Mouse (Mus musculus): Measurements from ENCODE around the gene Cdc42bpg. TPM values are rescaled to one million over a fixed set of nuclear protein-coding genes. Genes with fewer than 3 reads are reported as not detected.

The Cdc42bpg gene
- polyA plus RNA-seq, 1 experiment from 2014 or later = 1.3 TPM

DNA sequence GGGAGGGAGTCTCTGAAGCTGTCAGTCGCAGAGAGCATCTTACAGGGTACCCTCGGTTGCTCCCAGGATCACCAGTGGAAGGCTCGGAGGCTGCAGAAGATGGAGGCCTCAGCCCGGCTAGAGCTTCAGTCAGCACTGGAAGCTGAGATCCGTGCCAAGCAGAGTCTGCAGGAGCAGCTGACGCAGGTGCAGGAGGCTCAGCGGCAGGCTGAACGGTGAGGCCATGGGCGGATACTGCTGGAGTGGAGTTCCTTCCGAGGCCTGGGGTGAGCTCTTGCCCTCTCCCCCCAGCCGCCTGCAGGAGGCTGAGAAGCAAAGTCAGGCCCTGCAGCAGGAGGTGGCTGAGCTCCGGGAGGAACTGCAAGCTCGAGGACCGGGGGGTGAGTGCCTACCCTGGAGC, 9.3 kb downstream of the Cdc42bpg start:
- Histone ChIP-seq H3K79me2 (ENCODE audit: inconsistent target) (no peaks in the 10 kb centered on the region), H3K4me3 (ENCODE audit: inconsistent target) (no peak overlapping the region), H3K27ac (no peak overlapping the region), H3K36me3 (ENCODE audit: inconsistent target) (no peaks in the 10 kb centered on the region)
- 93% methylated on average over 14 of the region's 14 CpGs for WGBS (ENCODE audit: missing documents)

DNA sequence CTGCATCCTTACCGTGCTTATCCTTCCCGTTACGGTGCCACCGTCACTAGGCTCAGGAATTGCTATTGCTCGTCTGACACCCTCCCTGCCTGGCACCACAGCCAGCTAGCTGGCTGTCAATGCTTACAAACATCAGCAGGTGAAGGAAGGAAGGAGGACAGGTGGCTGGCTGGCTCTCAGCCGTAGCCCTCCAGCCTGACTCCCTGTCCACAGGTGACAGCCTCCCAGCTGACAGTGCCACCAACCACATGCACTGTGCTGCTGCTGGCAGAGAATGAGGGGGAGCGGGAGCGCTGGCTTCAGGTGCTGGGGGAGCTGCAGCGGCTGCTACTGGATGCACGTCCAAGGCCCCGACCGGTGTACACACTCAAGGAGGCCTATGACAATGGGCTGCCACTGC, 11.9 kb downstream of the Cdc42bpg start:
- WGBS (ENCODE audit: missing documents) = 97% methylated on average over 11 of the region's 12 CpGs
- Histone ChIP-seq H3K27ac (no peak overlapping the region), H3K36me3 (ENCODE audit: inconsistent target) (no peaks in the 10 kb centered on the region), H3K4me3 (ENCODE audit: inconsistent target) (no peak overlapping the region), H3K79me2 (ENCODE audit: inconsistent target) (no peaks in the 10 kb centered on the region)

DNA sequence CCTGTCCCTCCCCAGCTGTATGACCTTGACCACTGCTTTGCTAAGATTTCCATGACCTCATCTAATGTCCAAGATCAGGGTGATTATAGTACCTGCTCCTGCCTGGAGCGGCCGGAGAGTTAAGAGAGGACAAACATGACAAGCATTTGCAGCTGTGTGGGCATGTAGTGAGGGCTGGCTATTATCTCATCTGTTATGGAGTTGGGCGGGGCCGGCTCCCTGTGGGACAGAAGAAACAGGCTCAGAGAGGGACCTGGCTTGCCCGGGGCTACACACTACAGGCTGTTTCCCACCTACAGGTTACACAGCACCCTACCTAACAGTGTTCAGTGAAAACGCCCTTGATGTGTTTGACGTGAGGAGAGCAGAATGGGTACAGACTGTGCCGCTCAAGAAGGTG, 15.1 kb downstream of the Cdc42bpg start:
- Histone ChIP-seq H3K27ac (no peak overlapping the region), H3K79me2 (ENCODE audit: inconsistent target) (no peaks in the 10 kb centered on the region), H3K4me3 (ENCODE audit: inconsistent target) (no peak overlapping the region), H3K36me3 (ENCODE audit: inconsistent target) (no peaks in the 10 kb centered on the region)
- WGBS (ENCODE audit: missing documents) = 95% methylated on average over 8 of the region's 8 CpGs

DNA sequence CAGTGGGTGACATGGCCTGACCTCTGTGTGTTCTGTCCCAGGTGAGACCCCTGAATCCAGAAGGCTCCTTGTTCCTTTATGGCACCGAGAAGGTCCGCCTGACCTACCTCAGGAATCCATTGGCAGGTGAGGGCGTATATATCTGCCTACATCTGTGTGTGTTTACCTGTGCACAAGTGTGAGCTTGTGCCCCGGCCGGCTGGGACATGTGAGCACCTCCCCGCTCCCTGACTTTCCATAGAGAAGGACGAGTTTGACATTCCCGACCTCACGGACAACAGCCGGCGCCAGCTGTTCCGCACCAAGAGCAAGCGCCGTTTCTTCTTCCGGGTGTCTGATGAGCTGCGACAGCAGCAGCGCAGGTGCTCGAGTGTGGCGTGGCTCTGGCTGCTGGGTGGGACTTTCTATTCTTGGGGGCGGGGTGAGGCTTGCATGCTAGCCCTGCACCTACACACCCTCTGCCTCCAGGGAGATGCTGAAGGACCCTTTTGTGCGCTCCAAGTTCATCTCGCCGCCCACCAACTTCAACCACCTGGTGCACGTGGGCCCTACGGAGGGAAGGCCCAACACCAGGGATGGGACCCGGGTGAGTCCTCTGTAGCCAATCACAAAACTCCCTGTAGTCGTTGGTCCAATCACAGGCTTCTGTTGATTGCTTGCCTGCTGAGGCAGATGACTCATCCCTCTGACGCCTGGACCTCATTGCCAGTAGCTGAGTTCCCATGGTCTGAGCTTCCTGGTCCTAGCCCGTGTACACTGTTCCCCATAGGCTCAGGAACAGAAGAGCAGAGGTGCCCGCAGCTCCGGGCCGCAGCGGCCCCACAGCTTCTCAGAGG, 15.7 kb downstream of the Cdc42bpg start:
- no peaks in the 10 kb centered on the region for H3K79me2 ChIP-seq (ENCODE audit: inconsistent target)
- WGBS (ENCODE audit: missing documents) = 94% methylated on average over 33 of the region's 33 CpGs
- no peak overlapping the region for H3K27ac ChIP-seq
- no peak overlapping the region for H3K4me3 ChIP-seq (ENCODE audit: inconsistent target)
- H3K36me3 ChIP-seq (ENCODE audit: inconsistent target) = no peaks in the 10 kb centered on the region

DNA sequence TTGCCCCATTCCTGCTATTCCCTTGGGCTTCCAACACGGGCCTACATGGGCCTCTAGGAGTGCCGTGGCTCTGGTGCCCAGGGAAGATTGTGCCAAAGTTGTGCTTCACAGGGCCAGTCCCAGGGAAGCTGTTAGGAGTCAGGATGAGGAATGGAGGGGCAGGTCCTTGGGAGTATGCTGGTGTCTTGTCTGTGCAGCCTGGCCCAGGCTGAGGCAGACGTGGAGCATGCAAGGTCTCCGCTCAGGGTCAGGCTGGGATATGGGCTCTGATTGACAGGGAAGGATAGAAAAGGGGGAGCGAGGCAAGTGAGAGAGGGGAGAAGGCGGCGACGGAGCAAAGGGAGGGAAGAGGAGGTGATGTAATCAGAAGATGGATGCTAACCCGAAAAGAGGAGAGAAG, 18.5 kb downstream of the Cdc42bpg start:
- Histone ChIP-seq H3K36me3 (ENCODE audit: inconsistent target) (no peaks in the 10 kb centered on the region), H3K4me3 (ENCODE audit: inconsistent target) (no peak overlapping the region), H3K79me2 (ENCODE audit: inconsistent target) (no peaks in the 10 kb centered on the region), H3K27ac (no peak overlapping the region)
- 91% methylated on average over 9 of the region's 9 CpGs for WGBS (ENCODE audit: missing documents)

DNA sequence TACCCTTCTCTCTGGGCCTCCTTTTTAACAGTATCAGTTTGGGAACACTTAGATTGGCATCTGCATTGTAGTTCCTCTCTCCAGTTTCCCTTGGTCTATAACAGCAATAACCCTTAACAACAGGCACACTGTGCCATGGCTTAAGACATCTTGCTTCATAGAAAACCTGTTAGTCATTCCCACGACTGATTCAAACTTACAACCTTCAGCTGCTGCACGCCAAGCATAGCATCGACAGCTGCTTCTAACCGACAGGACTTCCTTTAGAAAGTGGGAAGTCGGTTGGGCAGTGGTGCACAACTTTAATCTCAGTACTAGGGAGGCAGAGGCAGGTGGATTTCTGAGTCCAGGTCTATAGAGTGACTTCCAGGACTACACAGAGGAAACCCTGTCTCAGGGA, 24.9 kb downstream of the Cdc42bpg start:
- Histone ChIP-seq H3K36me3 (ENCODE audit: inconsistent target) (no peaks in the 10 kb centered on the region), H3K27ac (no peak overlapping the region), H3K4me3 (ENCODE audit: inconsistent target) (peak overlapping the region; percentile 2; the same call in 1 of the 2 replicates), H3K79me2 (ENCODE audit: inconsistent target) (no peaks in the 10 kb centered on the region)
- 3% methylated on average over 5 of the region's 5 CpGs for WGBS (ENCODE audit: missing documents)

DNA sequence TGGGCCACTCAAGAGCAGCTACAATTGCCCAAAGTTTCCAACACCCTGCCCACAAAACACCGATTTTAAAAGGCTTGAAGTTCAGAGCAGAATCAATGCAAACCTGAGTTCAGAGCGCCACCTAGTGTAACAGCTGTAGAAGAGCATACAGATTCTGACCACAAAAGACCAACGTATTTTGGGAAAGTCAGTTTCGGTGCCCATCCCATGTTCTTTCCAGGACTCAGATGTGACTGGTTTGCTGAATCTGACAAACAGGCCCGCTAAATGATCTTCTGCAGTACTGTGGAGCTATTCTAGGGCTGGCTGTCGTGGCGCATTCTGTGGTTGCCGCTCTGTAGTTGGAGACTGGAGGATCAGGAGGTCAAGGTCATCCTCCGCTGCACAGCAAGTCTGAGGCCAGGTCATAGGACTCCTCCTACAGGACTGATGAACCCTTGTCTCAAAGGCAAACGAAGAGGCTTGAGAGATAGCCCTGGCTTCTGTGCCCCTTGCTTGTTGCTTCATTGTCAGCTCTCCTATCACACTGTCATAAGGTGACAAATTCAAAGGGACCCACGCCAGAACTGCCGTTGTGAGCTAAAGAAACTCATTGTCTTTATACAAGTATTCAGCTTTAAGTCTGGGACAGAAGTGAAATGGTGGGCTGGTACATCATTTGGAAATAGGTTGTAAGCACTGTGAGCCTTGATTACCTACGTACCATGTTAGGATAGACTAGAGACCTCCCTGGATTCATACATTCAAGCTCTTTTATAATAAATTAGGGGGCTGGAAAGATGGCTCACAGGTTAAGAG, 25.7 kb downstream of the Cdc42bpg start:
- no peaks in the 10 kb centered on the region for H3K79me2 ChIP-seq (ENCODE audit: inconsistent target)
- H3K4me3 ChIP-seq (ENCODE audit: inconsistent target) = peak overlapping the region; percentile 2; the same call in 1 of the 2 replicates
- H3K36me3 ChIP-seq (ENCODE audit: inconsistent target) = no peaks in the 10 kb centered on the region
- no peak overlapping the region for H3K27ac ChIP-seq
- WGBS (ENCODE audit: missing documents) = 34% methylated on average over 12 of the region's 13 CpGs

DNA sequence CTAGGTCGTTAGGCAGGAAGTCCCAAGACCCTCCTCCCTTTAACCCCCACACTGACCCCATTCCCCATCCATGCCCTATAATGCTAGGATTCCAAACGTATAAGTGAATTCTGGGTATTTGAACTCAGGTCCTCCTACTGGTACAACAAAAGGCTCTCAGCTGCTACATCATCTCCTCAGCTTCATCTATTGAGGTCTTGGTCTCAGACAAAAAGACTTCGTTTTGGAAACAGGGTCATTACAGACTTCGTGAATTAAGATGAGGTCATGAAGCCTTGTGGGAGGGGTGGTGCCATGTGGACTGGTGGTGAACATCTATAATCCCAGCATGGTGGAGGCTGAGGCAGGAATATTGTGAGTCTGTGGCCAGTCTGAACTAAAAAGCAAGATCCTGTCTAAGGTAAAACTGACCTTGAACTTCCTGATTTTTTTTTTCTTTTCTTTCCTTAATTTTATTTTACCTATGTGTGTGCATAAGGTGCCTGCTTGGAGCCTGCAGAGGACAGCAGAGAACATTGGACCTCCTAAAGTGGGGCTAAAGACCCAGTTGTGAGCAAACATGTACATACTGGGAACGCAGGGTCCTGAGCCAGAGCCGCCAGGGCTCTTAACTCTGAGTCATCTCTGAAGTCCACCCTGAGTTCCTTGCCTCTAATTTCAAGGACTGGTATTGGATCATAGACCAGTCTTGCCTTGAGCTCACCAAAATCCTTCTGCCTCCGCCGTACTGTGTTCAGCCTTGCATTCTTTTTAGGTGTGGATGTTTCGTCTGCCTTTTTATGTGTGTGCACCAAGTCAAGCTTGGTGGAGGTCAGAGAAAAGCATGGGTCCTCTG, 27.7 kb downstream of the Cdc42bpg start:
- peak overlapping the region; percentile 69 for H3K27ac ChIP-seq
- H3K4me3 ChIP-seq (ENCODE audit: inconsistent target) = no peak overlapping the region
- peaks cover 7% of the 10 kb centered on the region; the same call in 1 of the 2 replicates for H3K36me3 ChIP-seq (ENCODE audit: inconsistent target)
- 64% methylated on average over 8 of the region's 9 CpGs for WGBS (ENCODE audit: missing documents)
- no peaks in the 10 kb centered on the region for H3K79me2 ChIP-seq (ENCODE audit: inconsistent target)

DNA sequence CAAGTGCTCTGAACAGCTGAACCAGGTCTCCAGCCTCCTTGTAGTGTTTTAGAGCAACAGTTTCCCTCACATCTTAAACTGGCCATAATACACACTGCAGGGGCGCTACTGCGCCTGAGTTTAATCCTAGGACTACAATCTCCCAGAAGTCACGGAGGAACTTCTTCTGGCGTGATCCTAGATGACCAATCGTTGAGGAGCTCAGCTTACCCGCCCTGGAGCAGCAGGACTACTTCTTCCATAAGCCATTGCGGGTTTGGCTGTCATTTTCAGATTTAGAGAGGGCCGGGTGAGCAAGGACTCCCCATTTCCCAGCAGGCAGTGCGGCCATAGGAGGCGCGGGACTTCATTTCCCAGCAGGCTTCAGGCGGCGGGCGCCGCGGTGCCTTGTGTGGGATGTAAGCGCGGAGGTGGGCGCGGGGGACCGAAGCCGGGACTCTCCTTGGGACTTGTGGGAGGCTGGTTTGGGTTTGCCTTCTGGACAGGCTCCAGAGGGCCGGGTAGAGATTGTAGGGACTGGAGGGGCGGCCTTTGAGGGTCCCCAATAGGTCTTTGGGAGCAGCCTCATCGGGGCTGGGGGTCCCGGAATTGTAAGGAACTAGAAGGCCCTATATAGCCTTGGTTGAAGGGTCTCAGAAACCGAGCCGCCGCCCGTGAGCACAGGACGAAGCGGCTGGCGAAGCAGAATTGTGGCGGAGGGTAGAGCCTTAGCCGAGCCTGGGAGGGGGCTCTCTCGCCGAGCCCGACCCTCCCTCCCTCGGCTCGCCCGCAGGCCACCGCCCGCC, 28.6 kb downstream of the Cdc42bpg start, which contains the start of gene Men1:
Gene Men1 (plus strand): TSS at position 307 of the 785 bp plus-strand sequence.
- peaks cover 7% of the 10 kb centered on the region; the same call in 1 of the 2 replicates for H3K36me3 ChIP-seq (ENCODE audit: inconsistent target)
- peak within 1 kb of the TSS; percentile 69 for H3K27ac ChIP-seq
- peak within 1 kb of the TSS; percentile 82 for H3K4me3 ChIP-seq (ENCODE audit: inconsistent target)
- under 1% methylated on average over 35 of the region's 43 CpGs for WGBS (ENCODE audit: missing documents)
- H3K79me2 ChIP-seq (ENCODE audit: inconsistent target) = no peaks in the 10 kb centered on the region

DNA sequence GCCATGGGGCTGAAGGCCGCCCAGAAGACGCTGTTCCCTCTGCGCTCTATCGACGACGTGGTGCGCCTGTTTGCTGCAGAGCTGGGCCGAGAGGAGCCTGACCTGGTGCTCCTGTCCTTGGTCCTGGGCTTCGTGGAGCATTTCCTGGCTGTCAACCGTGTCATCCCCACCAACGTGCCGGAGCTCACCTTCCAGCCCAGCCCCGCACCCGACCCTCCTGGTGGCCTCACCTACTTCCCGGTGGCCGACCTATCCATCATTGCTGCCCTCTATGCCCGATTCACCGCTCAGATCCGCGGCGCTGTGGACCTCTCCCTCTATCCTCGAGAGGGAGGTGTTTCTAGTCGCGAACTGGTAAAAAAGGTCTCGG, 29.2 kb downstream of the Cdc42bpg start:
- Histone ChIP-seq H3K79me2 (ENCODE audit: inconsistent target) (no peaks in the 10 kb centered on the region), H3K4me3 (ENCODE audit: inconsistent target) (peak overlapping the region; percentile 82), H3K36me3 (ENCODE audit: inconsistent target) (peaks cover 7% of the 10 kb centered on the region; the same call in 1 of the 2 replicates), H3K27ac (no peak overlapping the region)
- 2% methylated on average over 25 of the region's 25 CpGs for WGBS (ENCODE audit: missing documents)

DNA sequence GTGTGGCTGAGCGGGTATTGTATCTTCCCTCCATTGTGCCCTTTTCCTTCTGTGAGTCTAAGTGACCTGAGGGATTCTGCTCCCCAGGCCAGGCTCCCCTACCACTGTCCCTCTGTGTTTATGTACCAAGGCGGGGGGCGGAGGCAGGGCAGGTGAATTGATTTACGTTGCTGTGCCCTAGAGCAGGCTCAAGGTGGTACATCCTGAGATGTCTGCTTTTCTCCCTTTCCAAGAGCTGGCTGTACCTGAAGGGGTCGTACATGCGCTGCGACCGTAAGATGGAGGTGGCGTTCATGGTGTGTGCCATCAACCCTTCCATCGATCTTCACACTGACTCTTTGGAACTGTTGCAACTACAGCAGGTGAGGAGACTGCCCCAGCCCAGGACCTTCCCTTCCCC, 30.7 kb downstream of the Cdc42bpg start:
- Histone ChIP-seq H3K4me3 (ENCODE audit: inconsistent target) (no peak overlapping the region), H3K79me2 (ENCODE audit: inconsistent target) (no peaks in the 10 kb centered on the region), H3K27ac (no peak overlapping the region), H3K36me3 (ENCODE audit: inconsistent target) (peaks cover 7% of the 10 kb centered on the region; the same call in 1 of the 2 replicates)
- WGBS (ENCODE audit: missing documents) = 93% methylated on average over 10 of the region's 10 CpGs

DNA sequence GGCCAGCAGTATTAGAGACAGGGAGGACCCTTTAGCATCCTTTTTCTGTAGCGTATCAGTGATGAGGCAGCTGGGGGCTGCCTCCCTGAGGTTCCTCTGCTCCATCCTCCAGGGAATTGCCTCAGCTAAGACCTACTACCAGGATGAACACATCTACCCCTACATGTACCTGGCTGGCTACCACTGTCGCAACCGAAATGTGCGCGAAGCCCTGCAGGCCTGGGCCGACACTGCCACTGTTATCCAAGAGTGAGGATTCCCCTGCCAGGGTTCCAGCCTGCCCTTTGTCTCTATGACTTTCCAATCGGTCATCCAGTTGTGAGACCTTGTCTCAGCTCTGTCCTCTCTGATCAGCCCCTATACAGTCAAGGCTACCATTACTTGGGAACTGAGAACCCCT, 31.9 kb downstream of the Cdc42bpg start:
- 96% methylated on average over 7 of the region's 7 CpGs for WGBS (ENCODE audit: missing documents)
- Histone ChIP-seq H3K79me2 (ENCODE audit: inconsistent target) (no peaks in the 10 kb centered on the region), H3K4me3 (ENCODE audit: inconsistent target) (no peak overlapping the region), H3K36me3 (ENCODE audit: inconsistent target) (peaks cover 7% of the 10 kb centered on the region; the same call in 1 of the 2 replicates), H3K27ac (no peak overlapping the region)

DNA sequence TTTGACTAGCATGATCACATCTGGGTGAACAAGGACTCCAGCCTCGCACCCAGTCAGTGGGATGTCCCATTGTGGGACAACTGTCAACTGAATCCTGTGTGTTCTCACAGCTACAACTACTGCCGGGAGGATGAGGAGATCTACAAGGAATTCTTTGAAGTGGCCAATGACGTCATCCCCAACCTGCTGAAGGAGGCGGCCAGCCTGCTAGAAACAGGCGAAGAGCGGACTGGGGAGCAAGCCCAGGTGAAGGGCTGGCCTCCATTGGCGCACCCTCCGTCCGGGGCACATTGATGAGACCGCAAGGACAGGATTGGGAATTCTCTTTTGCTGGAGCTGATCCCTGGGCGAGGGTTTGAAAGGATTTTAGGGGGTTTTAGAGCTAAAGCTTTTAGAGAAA, 32.5 kb downstream of the Cdc42bpg start:
- no peak overlapping the region for H3K4me3 ChIP-seq (ENCODE audit: inconsistent target)
- no peak overlapping the region for H3K27ac ChIP-seq
- H3K79me2 ChIP-seq (ENCODE audit: inconsistent target) = no peaks in the 10 kb centered on the region
- peaks cover 7% of the 10 kb centered on the region; the same call in 1 of the 2 replicates for H3K36me3 ChIP-seq (ENCODE audit: inconsistent target)
- 95% methylated on average over 11 of the region's 11 CpGs for WGBS (ENCODE audit: missing documents)

DNA sequence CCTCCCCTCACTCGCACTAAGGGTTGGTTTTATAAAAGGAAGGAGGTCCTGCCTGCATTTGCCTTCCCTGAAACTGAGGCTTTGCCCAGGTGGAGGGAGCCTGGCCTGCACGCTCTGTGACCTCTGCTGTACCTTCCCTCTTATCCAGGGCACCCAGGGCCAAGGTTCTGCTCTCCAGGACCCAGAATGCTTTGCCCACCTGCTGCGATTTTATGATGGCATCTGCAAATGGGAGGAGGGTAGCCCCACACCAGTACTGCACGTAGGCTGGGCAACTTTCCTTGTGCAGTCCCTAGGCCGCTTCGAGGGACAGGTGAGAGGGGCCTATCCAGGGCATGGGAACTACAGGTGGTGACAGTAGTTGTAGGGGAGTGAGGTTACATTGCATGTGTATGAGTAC, 32.9 kb downstream of the Cdc42bpg start:
- Histone ChIP-seq H3K27ac (no peak overlapping the region), H3K4me3 (ENCODE audit: inconsistent target) (no peak overlapping the region), H3K36me3 (ENCODE audit: inconsistent target) (peaks cover 7% of the 10 kb centered on the region; the same call in 1 of the 2 replicates)

More for the DNA sequence above, 32.9 kb downstream of the Cdc42bpg start:
- 94% methylated on average over 5 of the region's 6 CpGs for WGBS (ENCODE audit: missing documents)
- no peaks in the 10 kb centered on the region for H3K79me2 ChIP-seq (ENCODE audit: inconsistent target)

Data from macrophage (primary cell).